In genomic region chrX:36816953-36817441, GRCm38 (mm10) we compare ENCODE assay signal across 8 mouse cellular contexts. TPM values are rescaled to one million over a fixed set of nuclear protein-coding genes. Genes with fewer than 3 reads are reported as not detected.
DNase-seq lines count a peak whose midpoint lies in the region; ATAC-seq and TF ChIP-seq lines count a peak whose summit lies in the region.

No protein-coding gene starts in this region.

- H3K36me3 ChIP-seq in thymus, adult 2 months (ENCODE audit: control insufficient read depth, insufficient read depth, low read length), result no peaks in the 10 kb centered on the region
- no peaks in the 10 kb centered on the region for H3K36me3 ChIP-seq in liver, embryonic 11.5 days (ENCODE audit: control insufficient read depth, insufficient read depth, low read length)
- no peaks in the 10 kb centered on the region for H3K36me3 ChIP-seq in heart, adult 2 months (ENCODE audit: control insufficient read depth, insufficient read depth, low read length)

- no peaks in the 10 kb centered on the region for H3K27me3 ChIP-seq in thymus, adult 2 months (ENCODE audit: control insufficient read depth, insufficient read depth, low read length)
- no peaks in the 10 kb centered on the region for H3K27me3 ChIP-seq in liver, embryonic 11.5 days (replicated peaks; ENCODE audit: control insufficient read depth, insufficient read depth, low read length)
- no peaks in the 10 kb centered on the region for H3K27me3 ChIP-seq in heart, adult 2 months (ENCODE audit: control insufficient read depth, insufficient read depth, low read length)

- no peak for TF ChIP-seq POLR2A in thymus, adult 2 months (IDR thresholded peaks at IDR 0.05; ENCODE audit: control insufficient read depth, extremely low read depth, insufficient read depth, low read length, poor library complexity)
- no peak for TF ChIP-seq POLR2A in heart, adult 2 months (IDR thresholded peaks at IDR 0.05; ENCODE audit: insufficient read depth, low read depth, low read length)

- H3K9ac ChIP-seq in liver, embryonic 11.5 days (ENCODE audit: low read depth, low read length), result peak overlapping the region; percentile 49; the same call in 1 of the 2 replicates
- no peak overlapping the region for H3K9ac ChIP-seq in heart, adult 2 months (ENCODE audit: low read depth, low read length)

- H3K79me2 ChIP-seq in heart, adult 2 months (replicated peaks; ENCODE audit: control insufficient read depth, insufficient read depth, low read length), result no peaks in the 10 kb centered on the region

- no peaks in the 10 kb centered on the region for H3K9me3 ChIP-seq in liver, embryonic 11.5 days (ENCODE audit: control insufficient read depth, low read length)

- no peak overlapping the region for H3K4me3 ChIP-seq in thymus, adult 2 months (ENCODE audit: control insufficient read depth, insufficient read depth, low read length)
- peak overlapping the region; percentile 32 for H3K4me3 ChIP-seq in liver, embryonic 11.5 days (ENCODE audit: low read depth, low read length)
- no peak overlapping the region for H3K4me3 ChIP-seq in heart, adult 2 months

- peak; percentile 25 for DNase-seq in thymus, postnatal 4 days
- DNase-seq in thymus, adult 2 months, result no peak
- DNase-seq in forelimb bud, embryonic 11.5 days (ENCODE audit: low read depth, low spot score), result peak; percentile 69
- DNase-seq in liver, embryonic 11.5 days (ENCODE audit: low spot score), result peak; percentile 40
- DNase-seq in retina, postnatal 1 day, result peak; percentile 75
- no peak for DNase-seq in layer of hippocampus, adult 11-12 months (ENCODE audit: low spot score)
- DNase-seq in adipocyte (ENCODE audit: low spot score), result no peak
- no peak for DNase-seq in heart, adult 2 months

- WGBS in thymus, adult 2 months, result 67% methylated on average over 10 of the region's 10 CpGs
- WGBS in liver, embryonic 11.5 days, result 8% methylated on average over 10 of the region's 10 CpGs
- 15% methylated on average over 10 of the region's 10 CpGs for WGBS in heart, adult 2 months

- H3K4me1 ChIP-seq in thymus, adult 2 months (replicated peaks; ENCODE audit: control insufficient read depth, insufficient read depth, low read length), result no peaks in the 10 kb centered on the region
- H3K4me1 ChIP-seq in liver, embryonic 11.5 days (replicated peaks; ENCODE audit: control insufficient read depth, insufficient read depth, low read length), result 0 out of 2 replicates have a peak, but pooled peaks cover 3% of the 10 kb centered on the region
- H3K4me1 ChIP-seq in heart, adult 2 months (ENCODE audit: control insufficient read depth, insufficient read depth, low read length), result no peaks in the 10 kb centered on the region; the same call in 1 of the 2 replicates

- H3K4me2 ChIP-seq in liver, embryonic 11.5 days, result peak overlapping the region; percentile 62

- TF ChIP-seq EP300 in heart, adult 2 months (IDR thresholded peaks at IDR 0.05; ENCODE audit: insufficient read depth, low read depth, low read length), result no peak

- peak; percentile 69 for ATAC-seq in liver, embryonic 11.5 days (replicated peaks; ENCODE audit: low FRiP score)

- intact Hi-C loops in heart, adult 2 months (cut with DNase I), result no loop called here

- H3K27ac ChIP-seq in thymus, adult 2 months (ENCODE audit: control insufficient read depth, insufficient read depth, low read length), result no peak overlapping the region
- peak overlapping the region; percentile 59 for H3K27ac ChIP-seq in liver, embryonic 11.5 days (ENCODE audit: low read depth, low read length)
- no peak overlapping the region for H3K27ac ChIP-seq in heart, adult 2 months

- TF ChIP-seq CTCF in thymus, adult 2 months (IDR thresholded peaks at IDR 0.05; ENCODE audit: borderline replicate concordance, control insufficient read depth, extremely low read depth, insufficient read depth, low read length, poor library complexity), result no peak
- TF ChIP-seq CTCF in heart, adult 2 months (IDR thresholded peaks at IDR 0.05), result no peak

RNA-seq across cellular contexts. Expression of gene Slc25a5, which starts 21.5 kb away (rescaled TPM):
- polyA plus RNA-seq in thymus, adult 2 months (2012; rRNA removed), result 920 and 977 TPM in 2 replicates
- 942 and 1,011 TPM in 2 replicates for polyA plus RNA-seq in liver, embryonic 11.5 days (2014; fragmentation: Nextera tagmentation; extraction: Ambion mirVana)
- 100 to 1,000 TPM; 352 to 447 TPM for total RNA-seq in heart, adult 2 months (2021)
- polyA plus RNA-seq in heart, adult 2 months (2012; rRNA removed), result 425 and 550 TPM in 2 replicates

RNA-seq across cellular contexts. Expression of gene Ube2a, which starts 56.7 kb away (rescaled TPM):
- polyA plus RNA-seq in thymus, adult 2 months (2012; rRNA removed), result 45.9 and 53.4 TPM in 2 replicates
- polyA plus RNA-seq in liver, embryonic 11.5 days (2014; fragmentation: Nextera tagmentation; extraction: Ambion mirVana), result 106 and 117 TPM in 2 replicates
- 10 to 100 TPM; 62.6 to 76.5 TPM for total RNA-seq in heart, adult 2 months (2021)
- polyA plus RNA-seq in heart, adult 2 months (2012; rRNA removed), result 39.4 and 65.7 TPM in 2 replicates

RNA-seq across cellular contexts. Expression of gene C330007P06Rik, which starts 56.9 kb away (rescaled TPM):
- polyA plus RNA-seq in thymus, adult 2 months (2012; rRNA removed), result 15.3 and 18.9 TPM in 2 replicates
- polyA plus RNA-seq in liver, embryonic 11.5 days (2014; fragmentation: Nextera tagmentation; extraction: Ambion mirVana), result 32.2 and 34.1 TPM in 2 replicates
- 10 to 100 TPM; 15.7 to 17.4 TPM for total RNA-seq in heart, adult 2 months (2021)
- polyA plus RNA-seq in heart, adult 2 months (2012; rRNA removed), result 7.4 and 9.7 TPM in 2 replicates

Comparison
In these comparisons a context has a peak if more than half of its experiments do, and no peak if none do; other contexts are left out.
1. DNase-seq: peak in thymus, postnatal 4 days (single experiment), forelimb bud, embryonic 11.5 days (single experiment), liver, embryonic 11.5 days (single experiment) and retina, postnatal 1 day (single experiment); none in thymus, adult 2 months (single experiment), layer of hippocampus, adult 11-12 months (single experiment), adipocyte (single experiment) and heart, adult 2 months (0 of 2).